Mouse (Mus musculus): ENCODE results near the gene Olfr548-ps1. TPM values are rescaled to one million over a fixed set of nuclear protein-coding genes. Genes with fewer than 3 reads are reported as not detected.
A peak's percentile ranks its signal among the peaks of the same experiment; 100 is the strongest.

Gene Olfr548-ps1
- polyA plus RNA-seq, 1 experiment from 2014 or later, result not detected

DNA sequence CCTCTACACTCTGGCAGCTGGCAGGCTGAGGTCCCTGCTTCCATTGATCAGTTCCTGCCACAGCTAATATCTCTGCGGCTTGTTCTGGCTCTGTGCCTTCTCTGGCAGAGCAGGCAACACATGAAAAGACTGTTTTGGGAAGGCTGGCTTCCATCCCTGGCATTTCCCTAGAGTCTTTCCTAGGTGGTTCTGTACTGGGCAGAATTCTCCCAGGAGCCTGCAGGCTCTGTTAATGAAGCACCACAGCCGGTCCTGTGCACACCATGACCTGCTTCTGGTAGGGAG is 23.7 kb upstream of the Olfr548-ps1 start:
- ATAC-seq, result no peak
- Histone ChIP-seq H3K27ac (no peak overlapping the region), H3K36me3 (ENCODE audit: poor library complexity, severe bottlenecking) (no peaks in the 10 kb centered on the region), H3K4me2 (no peak overlapping the region), H3K9me3 (replicated peaks) (no peaks in the 10 kb centered on the region), H3K27me3 (peaks cover 11% of the 10 kb centered on the region; the same call in 1 of the 2 replicates), H3K9ac (no peak overlapping the region), H3K4me3 (no peak overlapping the region), H3K4me1 (peaks cover 18% of the 10 kb centered on the region; the same call in 1 of the 2 replicates)
- WGBS, result 43% methylated on average over 2 of the region's 2 CpGs

DNA sequence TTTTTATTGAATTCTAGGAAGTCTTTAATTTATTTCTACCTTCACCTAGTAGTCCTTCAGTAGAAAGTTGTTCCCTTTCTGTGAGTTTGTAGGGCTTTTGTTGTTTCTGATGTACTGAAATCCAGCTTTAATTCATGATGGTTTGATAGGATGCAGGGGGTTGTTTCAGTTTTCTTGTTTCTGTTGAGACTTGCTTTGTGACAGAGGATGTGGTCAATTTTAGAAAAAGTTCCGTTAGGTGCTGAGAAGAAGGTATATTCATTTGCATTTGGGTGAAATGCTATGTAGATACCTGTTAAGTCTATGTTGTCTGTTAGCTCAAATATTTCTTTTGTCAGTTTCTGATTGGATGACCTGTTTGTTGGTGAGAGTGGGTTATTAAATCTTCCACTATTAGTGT is 11.6 kb upstream of the Olfr548-ps1 start:
- WGBS, result 70% methylated on average over 1 of the region's 1 CpGs
- H3K4me3 ChIP-seq, result no peak overlapping the region
- H3K4me1 ChIP-seq, result no peaks in the 10 kb centered on the region
- H3K9me3 ChIP-seq (replicated peaks), result no peaks in the 10 kb centered on the region
- H3K9ac ChIP-seq, result no peak overlapping the region
- H3K27me3 ChIP-seq, result no peaks in the 10 kb centered on the region
- H3K4me2 ChIP-seq, result no peak overlapping the region
- no peak for ATAC-seq
- H3K27ac ChIP-seq, result no peak overlapping the region
- H3K36me3 ChIP-seq (ENCODE audit: poor library complexity, severe bottlenecking), result no peaks in the 10 kb centered on the region

DNA sequence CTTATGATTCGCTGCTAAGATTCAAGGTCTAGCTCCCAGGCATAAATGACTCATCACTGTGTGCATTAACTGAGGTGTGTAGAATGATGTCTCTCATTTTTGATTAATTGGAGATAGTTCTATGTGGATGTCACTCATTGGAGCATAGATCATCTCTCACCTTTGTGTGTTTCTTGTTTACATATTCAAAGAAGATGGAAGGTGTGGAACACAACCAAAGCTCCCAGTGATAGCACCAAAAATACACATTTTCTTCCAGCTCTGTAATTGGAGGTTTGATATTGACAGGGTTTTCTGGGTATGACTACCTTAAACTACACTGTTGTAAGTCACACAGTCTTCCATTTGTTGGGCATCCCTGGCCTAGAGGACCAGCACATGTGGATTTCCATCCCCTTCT is 6.2 kb upstream of the Olfr548-ps1 start, which contains the start of gene Olfr547:
Olfr547 (plus strand) TSS at position 301 of the 400 bp plus-strand sequence.
- no peak for ATAC-seq
- H3K4me3 ChIP-seq, result no peak within 1 kb of the TSS
- no peaks in the 10 kb centered on the region for H3K27me3 ChIP-seq
- no peaks in the 10 kb centered on the region for H3K4me1 ChIP-seq
- H3K4me2 ChIP-seq, result no peak within 1 kb of the TSS
- no peak within 1 kb of the TSS for H3K9ac ChIP-seq
- H3K9me3 ChIP-seq (replicated peaks), result no peaks in the 10 kb centered on the region
- H3K27ac ChIP-seq, result no peak within 1 kb of the TSS
- no peaks in the 10 kb centered on the region for H3K36me3 ChIP-seq (ENCODE audit: poor library complexity, severe bottlenecking)
- WGBS, result 79% methylated on average over 1 of the region's 1 CpGs

DNA sequence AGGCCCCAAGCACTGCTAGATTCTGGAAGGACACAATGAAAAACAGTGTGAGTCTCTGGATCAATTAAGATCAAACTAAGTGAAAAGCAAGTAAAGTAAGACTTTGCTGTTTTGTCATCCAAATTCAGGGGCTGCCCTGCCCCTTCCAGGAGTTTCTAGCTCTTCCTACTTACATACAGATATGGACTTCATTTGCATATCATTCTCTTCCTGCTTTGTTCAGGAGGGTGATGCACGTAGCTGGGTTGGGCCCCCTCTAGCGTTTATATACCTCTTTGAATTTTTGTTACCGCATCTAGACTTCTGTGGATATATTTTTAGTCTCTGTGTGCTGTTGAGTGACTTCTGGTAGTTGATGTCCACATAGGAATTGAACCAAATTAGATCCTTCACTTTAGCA is 555 bp downstream of the Olfr548-ps1 start:
- ATAC-seq, result no peak
- H3K9ac ChIP-seq, result no peak overlapping the region
- H3K27me3 ChIP-seq, result no peaks in the 10 kb centered on the region
- WGBS, result 58% methylated on average over 3 of the region's 3 CpGs
- no peaks in the 10 kb centered on the region for H3K9me3 ChIP-seq (replicated peaks)
- H3K27ac ChIP-seq, result no peak overlapping the region
- no peaks in the 10 kb centered on the region for H3K4me1 ChIP-seq
- H3K4me3 ChIP-seq, result no peak overlapping the region
- H3K36me3 ChIP-seq (ENCODE audit: poor library complexity, severe bottlenecking), result no peaks in the 10 kb centered on the region
- no peak overlapping the region for H3K4me2 ChIP-seq

DNA sequence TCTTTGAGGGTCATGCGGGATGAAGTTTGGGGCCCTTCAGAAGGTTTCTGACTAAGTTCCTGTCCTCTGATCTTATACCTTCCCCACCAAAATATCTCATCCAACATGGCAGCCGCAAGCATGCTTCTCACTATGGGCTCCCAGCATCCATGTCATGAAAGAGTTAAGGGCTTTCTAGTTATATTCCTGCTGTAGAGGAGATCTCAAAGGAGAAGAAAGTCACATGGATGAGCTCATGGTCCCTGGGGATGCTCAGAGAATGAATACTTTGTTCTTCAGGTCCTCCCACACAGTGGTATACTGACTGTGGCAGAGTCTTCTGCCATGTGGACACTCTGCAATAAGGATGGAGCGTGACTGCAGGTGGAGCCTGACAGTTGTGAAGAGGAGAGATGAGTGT is 8.9 kb downstream of the Olfr548-ps1 start, which contains the start of gene Olfr549:
Olfr549 (plus strand) TSS at position 301 of the 400 bp plus-strand sequence.
- H3K9me3 ChIP-seq (replicated peaks), result no peaks in the 10 kb centered on the region
- H3K4me2 ChIP-seq, result no peak within 1 kb of the TSS
- H3K27me3 ChIP-seq, result no peaks in the 10 kb centered on the region
- H3K27ac ChIP-seq, result no peak within 1 kb of the TSS
- H3K4me3 ChIP-seq, result no peak within 1 kb of the TSS
- no peak within 1 kb of the TSS for H3K9ac ChIP-seq
- H3K36me3 ChIP-seq (ENCODE audit: poor library complexity, severe bottlenecking), result no peaks in the 10 kb centered on the region
- H3K4me1 ChIP-seq, result no peaks in the 10 kb centered on the region
- no peak for ATAC-seq
- WGBS, result 87% methylated on average over 3 of the region's 3 CpGs

DNA sequence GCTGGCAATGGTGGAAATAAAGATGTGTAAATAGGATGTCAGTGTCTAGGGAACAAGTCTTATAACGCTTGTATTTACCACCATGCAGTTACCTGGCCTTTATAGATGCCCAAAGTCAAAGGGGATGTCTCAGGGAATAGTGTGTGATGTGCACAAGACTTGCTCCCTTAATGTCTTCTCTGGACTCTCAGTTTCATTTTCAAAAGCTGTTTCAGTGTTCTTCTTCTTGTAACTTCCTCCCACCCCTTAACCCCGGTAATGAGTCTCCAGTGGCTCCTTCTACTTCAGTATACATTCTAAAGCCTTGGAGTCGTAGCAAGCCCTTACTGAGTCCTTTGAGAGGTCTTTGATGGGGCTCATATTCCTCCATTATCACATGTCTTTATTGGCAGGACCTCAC is 12.6 kb downstream of the Olfr548-ps1 start:
- ATAC-seq, result no peak
- Histone ChIP-seq H3K4me2 (no peak overlapping the region), H3K4me1 (no peaks in the 10 kb centered on the region), H3K4me3 (no peak overlapping the region), H3K27ac (no peak overlapping the region), H3K9ac (no peak overlapping the region), H3K9me3 (replicated peaks) (no peaks in the 10 kb centered on the region), H3K27me3 (no peaks in the 10 kb centered on the region), H3K36me3 (ENCODE audit: poor library complexity, severe bottlenecking) (no peaks in the 10 kb centered on the region)
- 86% methylated on average over 3 of the region's 3 CpGs for WGBS

DNA sequence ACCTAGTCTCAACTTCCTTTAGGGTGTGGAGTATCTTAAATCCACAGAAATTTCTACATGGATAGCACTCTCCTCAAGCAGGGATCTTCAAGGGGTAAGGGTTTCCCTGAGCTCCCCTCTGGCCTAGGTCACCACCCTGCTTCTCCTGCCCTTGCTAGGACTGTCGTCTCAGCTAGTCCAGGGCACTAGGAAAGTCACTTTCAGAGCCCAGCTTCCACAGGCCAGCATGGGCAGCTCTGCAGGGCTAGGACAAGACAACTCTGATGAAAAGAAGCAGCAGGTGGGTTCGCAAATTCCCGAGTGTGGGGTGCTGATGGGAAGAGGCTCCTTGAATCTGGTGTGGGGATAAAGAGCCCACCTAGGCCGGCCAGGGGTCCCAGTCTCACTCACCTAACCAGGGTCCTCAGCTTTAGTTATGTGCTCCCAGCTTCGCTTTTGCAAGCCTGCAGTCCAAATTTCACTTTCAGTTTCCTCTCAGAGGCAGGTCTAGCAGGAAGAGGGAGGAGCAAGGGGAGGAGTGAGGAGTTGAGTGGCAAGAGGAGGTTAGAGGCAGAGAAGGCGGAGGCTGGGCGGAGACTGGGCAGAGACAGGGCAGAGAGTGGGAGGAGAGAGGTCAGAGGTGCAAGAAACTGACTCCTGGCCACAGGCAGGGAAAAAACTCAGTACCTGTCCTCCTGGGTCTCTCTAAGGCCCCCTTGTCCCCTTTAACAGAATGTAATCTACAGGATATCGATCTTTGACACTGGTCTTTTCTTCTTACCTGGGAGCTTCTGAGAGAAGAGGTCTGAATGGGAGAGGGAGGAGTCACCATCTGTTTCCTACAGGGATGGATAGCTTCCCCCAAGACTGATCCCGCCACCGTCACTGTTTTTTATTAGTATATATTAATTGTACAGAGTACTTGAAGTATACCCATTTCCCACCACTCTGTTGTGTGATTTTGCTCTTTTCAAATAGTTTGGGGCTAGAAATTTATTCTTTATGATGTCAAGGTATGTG is 24.6 kb downstream of the Olfr548-ps1 start, which contains the start of gene Trim21:
Trim21 (minus strand) TSS at position 488 of the 999 bp plus-strand sequence.
- 26% methylated on average over 10 of the region's 10 CpGs for WGBS
- H3K9ac ChIP-seq, result no peak within 1 kb of the TSS; the same call in 1 of the 2 replicates

DNA sequence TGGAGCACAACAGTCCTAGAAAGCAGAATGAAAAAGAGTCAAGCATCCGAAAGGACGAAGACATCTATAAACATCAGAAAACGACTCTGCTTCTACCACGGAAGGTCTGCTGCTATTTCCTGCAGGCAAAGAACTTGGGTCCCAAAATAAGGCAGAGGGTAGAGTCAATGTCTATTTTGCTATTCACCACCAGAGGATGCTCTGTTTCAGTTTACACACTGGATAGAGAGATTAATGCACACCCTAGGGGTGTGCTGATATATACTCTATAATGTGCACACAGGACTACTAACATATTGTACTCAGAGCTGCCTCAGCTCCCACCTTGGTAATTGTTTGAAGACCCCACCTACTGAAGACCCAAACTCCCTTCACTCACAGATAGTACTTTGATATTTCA is 25.5 kb downstream of the Olfr548-ps1 start:
- Histone ChIP-seq H3K36me3 (ENCODE audit: poor library complexity, severe bottlenecking) (no peaks in the 10 kb centered on the region), H3K9me3 (replicated peaks) (no peaks in the 10 kb centered on the region), H3K27ac (no peak overlapping the region), H3K27me3 (no peaks in the 10 kb centered on the region), H3K9ac (no peak overlapping the region), H3K4me2 (no peak overlapping the region), H3K4me3 (no peak overlapping the region), H3K4me1 (no peaks in the 10 kb centered on the region)
- ATAC-seq, result no peak
- WGBS, result 91% methylated on average over 4 of the region's 4 CpGs

More for the DNA sequence above, 24.6 kb downstream of the Olfr548-ps1 start, which contains the start of gene Trim21:
- peak within 1 kb of the TSS; percentile 45 for H3K4me2 ChIP-seq
- H3K27ac ChIP-seq, result no peak within 1 kb of the TSS
- no peaks in the 10 kb centered on the region for H3K4me1 ChIP-seq
- ATAC-seq, result peak; percentile 83
- no peaks in the 10 kb centered on the region for H3K27me3 ChIP-seq
- H3K4me3 ChIP-seq, result peak within 1 kb of the TSS; percentile 30
- H3K9me3 ChIP-seq (replicated peaks), result no peaks in the 10 kb centered on the region
- H3K36me3 ChIP-seq (ENCODE audit: poor library complexity, severe bottlenecking), result no peaks in the 10 kb centered on the region

DNA sequence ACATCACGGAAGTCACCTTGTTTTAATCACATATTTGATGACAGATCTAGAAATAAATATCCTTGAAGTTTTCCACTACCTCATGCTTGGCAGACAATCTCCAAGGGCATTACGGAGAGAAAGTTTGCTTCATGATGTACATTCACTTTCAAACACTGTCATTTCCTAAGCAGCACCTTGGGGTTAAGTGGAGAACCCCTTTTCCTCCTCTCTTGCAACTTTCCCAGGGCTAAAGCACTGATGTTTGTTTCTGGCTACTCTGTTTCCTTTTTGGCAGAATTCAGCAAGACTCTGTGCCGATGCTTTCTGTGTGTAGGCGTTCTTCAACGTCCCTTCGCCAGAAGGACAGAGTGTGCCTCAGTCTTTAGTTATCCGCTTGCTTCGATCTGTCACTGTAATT is 30.4 kb downstream of the Olfr548-ps1 start, which contains the start of gene Olfr550:
Olfr550 (plus strand) TSS at position 301 of the 400 bp plus-strand sequence.
- Histone ChIP-seq H3K27ac (no peak within 1 kb of the TSS), H3K9ac (no peak within 1 kb of the TSS), H3K27me3 (no peaks in the 10 kb centered on the region), H3K4me3 (no peak within 1 kb of the TSS), H3K4me2 (no peak within 1 kb of the TSS), H3K36me3 (ENCODE audit: poor library complexity, severe bottlenecking) (no peaks in the 10 kb centered on the region), H3K9me3 (replicated peaks) (no peaks in the 10 kb centered on the region), H3K4me1 (0 out of 2 replicates have a peak, but pooled peaks cover 5% of the 10 kb centered on the region)
- 94% methylated on average over 8 of the region's 8 CpGs for WGBS
- no peak for ATAC-seq

DNA sequence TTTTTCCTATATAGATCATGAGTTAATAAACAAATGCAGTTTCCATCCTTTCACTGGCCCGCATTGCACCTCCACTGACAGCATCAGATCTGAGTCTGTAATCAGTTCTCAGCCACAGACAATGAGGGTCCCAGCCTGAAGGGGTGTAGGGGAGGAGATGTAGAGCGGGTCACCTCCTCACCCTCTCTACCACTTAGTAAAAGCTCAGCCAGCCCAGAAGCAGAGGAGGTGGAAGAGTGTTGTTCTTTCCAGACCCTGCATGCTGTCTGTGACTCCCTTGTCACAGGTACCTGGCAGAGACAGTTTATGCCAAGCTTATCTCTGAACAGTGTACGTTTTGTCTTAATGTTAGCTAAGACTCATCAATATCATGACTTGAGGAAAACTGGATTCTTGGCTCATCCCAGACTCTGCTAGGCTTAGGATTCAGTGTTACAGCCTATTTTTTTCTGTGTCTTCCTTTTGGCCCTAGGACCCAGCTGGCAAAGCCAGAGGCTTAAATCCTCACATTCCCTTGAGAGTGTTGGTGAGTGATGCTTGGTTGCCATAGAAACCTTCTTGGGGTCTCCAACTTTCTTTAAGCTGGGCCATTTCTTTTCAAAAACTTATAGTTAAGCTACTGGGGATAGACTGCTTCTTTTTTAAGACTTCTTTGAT is 32.6 kb downstream of the Olfr548-ps1 start:
- no peak overlapping the region for H3K4me3 ChIP-seq
- 71% methylated on average over 3 of the region's 3 CpGs for WGBS

DNA sequence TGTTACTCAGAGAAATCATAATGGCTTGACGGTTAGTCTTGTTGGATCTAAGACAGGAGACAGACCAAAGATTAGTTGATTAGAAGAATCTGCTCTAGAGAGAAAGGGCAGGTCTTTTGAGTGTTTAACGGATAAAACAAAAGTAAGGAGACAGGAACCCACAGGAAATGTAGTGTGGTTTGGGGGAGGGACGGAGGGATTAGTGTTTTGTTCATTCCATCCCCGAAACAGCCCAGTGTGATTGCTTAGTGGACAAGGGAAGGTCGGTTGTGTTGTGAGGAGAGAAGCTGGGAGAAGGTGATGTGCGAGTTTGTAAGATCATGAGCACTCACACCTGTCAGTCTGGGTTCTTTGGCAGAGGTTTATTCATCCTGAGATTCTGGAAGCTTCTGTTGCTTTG is 35.3 kb downstream of the Olfr548-ps1 start:
- Histone ChIP-seq H3K4me3 (no peak overlapping the region), H3K27ac (no peak overlapping the region), H3K27me3 (no peaks in the 10 kb centered on the region), H3K4me2 (no peak overlapping the region), H3K4me1 (0 out of 2 replicates have a peak, but pooled peaks cover 5% of the 10 kb centered on the region), H3K36me3 (ENCODE audit: poor library complexity, severe bottlenecking) (no peaks in the 10 kb centered on the region), H3K9ac (no peak overlapping the region), H3K9me3 (replicated peaks) (no peaks in the 10 kb centered on the region)
- ATAC-seq, result no peak
- WGBS, result 62% methylated on average over 6 of the region's 6 CpGs

More for the DNA sequence above, 32.6 kb downstream of the Olfr548-ps1 start:
- Histone ChIP-seq H3K36me3 (ENCODE audit: poor library complexity, severe bottlenecking) (no peaks in the 10 kb centered on the region), H3K9ac (no peak overlapping the region), H3K4me1 (0 out of 2 replicates have a peak, but pooled peaks cover 5% of the 10 kb centered on the region), H3K27ac (no peak overlapping the region), H3K4me2 (no peak overlapping the region), H3K27me3 (no peaks in the 10 kb centered on the region), H3K9me3 (replicated peaks) (no peaks in the 10 kb centered on the region)
- ATAC-seq, result no peak

DNA sequence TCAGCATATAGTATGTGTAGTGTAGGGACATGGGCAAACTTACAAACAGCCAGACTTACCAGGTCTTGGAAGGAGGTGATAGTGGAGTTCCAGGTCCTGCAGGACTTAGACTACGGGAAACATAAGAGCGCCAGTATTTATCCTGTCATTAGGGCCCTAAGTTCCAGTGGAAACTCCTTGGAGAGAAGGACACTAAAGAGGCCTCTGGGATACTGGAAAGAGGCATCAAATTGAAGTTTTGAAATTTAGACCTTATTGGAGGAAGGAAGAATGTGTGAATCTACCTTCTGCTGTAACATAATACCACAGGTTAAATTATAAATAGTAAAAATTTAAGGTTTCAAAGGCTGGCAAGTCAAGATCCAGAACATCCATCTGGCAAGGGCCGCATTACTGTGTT is 51.1 kb downstream of the Olfr548-ps1 start, which contains the start of gene Olfr551:
Olfr551 (minus strand) TSS at position 101 of the 400 bp plus-strand sequence.
- 96% methylated on average over 3 of the region's 3 CpGs for WGBS
- Histone ChIP-seq H3K4me2 (no peak within 1 kb of the TSS), H3K9ac (no peak within 1 kb of the TSS), H3K4me1 (no peaks in the 10 kb centered on the region), H3K9me3 (replicated peaks) (no peaks in the 10 kb centered on the region), H3K36me3 (ENCODE audit: poor library complexity, severe bottlenecking) (no peaks in the 10 kb centered on the region), H3K4me3 (no peak within 1 kb of the TSS), H3K27me3 (no peaks in the 10 kb centered on the region), H3K27ac (no peak within 1 kb of the TSS)
- no peak for ATAC-seq

Measured in forebrain, embryonic 13.5 days (tissue).